Mouse (Mus musculus): ENCODE data around the gene Serpinb5. TPM values are rescaled to one million over a fixed set of nuclear protein-coding genes. Genes with fewer than 3 reads are reported as not detected.

The Serpinb5 gene
- polyA plus RNA-seq (2015; fragmentation: Nextera tagmentation; extraction: Ambion mirVana) = 116 and 128 TPM in 2 replicates

GRCm38 (mm10) chr1:106860847-106861246 is at the start of gene Serpinb5:
Gene Serpinb5, plus strand, starts transcription at chr1:106861173.
- Histone ChIP-seq H3K4me3 (ENCODE audit: low read depth, low read length) (peak within 1 kb of the TSS; percentile 27), H3K4me2 (replicated peaks; ENCODE audit: low read depth) (0 out of 2 replicates have a peak within 1 kb of the TSS, but pooled peaks have one; percentile 11), H3K27me3 (ENCODE audit: control insufficient read depth, insufficient read depth, low read length) (no peaks in the 10 kb centered on the region), H3K9ac (ENCODE audit: low read length) (peak within 1 kb of the TSS; percentile 31; the same call in 1 of the 2 replicates), H3K9me3 (ENCODE audit: control insufficient read depth, low read length) (no peaks in the 10 kb centered on the region), H3K27ac (replicated peaks) (peak within 1 kb of the TSS; percentile 81), H3K4me1 (replicated peaks; ENCODE audit: control insufficient read depth, insufficient read depth) (no peaks in the 10 kb centered on the region), H3K36me3 (ENCODE audit: control insufficient read depth, insufficient read depth, low read length) (no peaks in the 10 kb centered on the region)
- WGBS = 28% methylated on average over 8 of the region's 8 CpGs
- ATAC-seq (ENCODE audit: low FRiP score, low TSS enrichment) (peak; percentile 95), DNase-seq (ENCODE audit: low spot score) (peak; percentile 85)
- TF ChIP-seq EP300 (optimal IDR thresholded peaks at IDR 0.05) (no peak), CTCF (IDR thresholded peaks at IDR 0.05; ENCODE audit: low read depth) (no peak)

- TF ChIP-seq EP300 (optimal IDR thresholded peaks at IDR 0.05) (no peak), CTCF (IDR thresholded peaks at IDR 0.05; ENCODE audit: low read depth) (no peak)
- ATAC-seq (ENCODE audit: low FRiP score, low TSS enrichment) = no peak
Observed at GRCm38 (mm10) chr1:106814864-106815263, 46.1 kb upstream of the Serpinb5 start.

GRCm38 (mm10) chr1:106815265-106815664 is 45.7 kb upstream of the Serpinb5 start:
- H3K27me3 ChIP-seq (ENCODE audit: control insufficient read depth, insufficient read depth, low read length) = no peaks in the 10 kb centered on the region
- no peak for TF ChIP-seq CTCF (IDR thresholded peaks at IDR 0.05; ENCODE audit: low read depth)
- TF ChIP-seq EP300 (optimal IDR thresholded peaks at IDR 0.05) = no peak
- no peaks in the 10 kb centered on the region for H3K36me3 ChIP-seq (ENCODE audit: control insufficient read depth, insufficient read depth, low read length)
- H3K9me3 ChIP-seq (ENCODE audit: control insufficient read depth, low read length) = no peaks in the 10 kb centered on the region
- H3K4me1 ChIP-seq (replicated peaks; ENCODE audit: control insufficient read depth, insufficient read depth) = no peaks in the 10 kb centered on the region
- H3K4me2 ChIP-seq (replicated peaks; ENCODE audit: low read depth) = no peak overlapping the region
- WGBS = 79% methylated on average over 6 of the region's 6 CpGs
- H3K9ac ChIP-seq (ENCODE audit: low read length) = no peak overlapping the region
- DNase-seq (ENCODE audit: low spot score) = no peak
- no peak overlapping the region for H3K4me3 ChIP-seq (ENCODE audit: low read depth, low read length)
- no peak overlapping the region for H3K27ac ChIP-seq (replicated peaks)
- no peak for ATAC-seq (ENCODE audit: low FRiP score, low TSS enrichment)

More at GRCm38 (mm10) chr1:106814864-106815263, 46.1 kb upstream of the Serpinb5 start:
- Histone ChIP-seq H3K36me3 (ENCODE audit: control insufficient read depth, insufficient read depth, low read length) (no peaks in the 10 kb centered on the region), H3K9ac (ENCODE audit: low read length) (no peak overlapping the region), H3K4me2 (replicated peaks; ENCODE audit: low read depth) (no peak overlapping the region), H3K4me3 (ENCODE audit: low read depth, low read length) (no peak overlapping the region), H3K9me3 (ENCODE audit: control insufficient read depth, low read length) (no peaks in the 10 kb centered on the region), H3K27ac (replicated peaks) (no peak overlapping the region), H3K27me3 (ENCODE audit: control insufficient read depth, insufficient read depth, low read length) (no peaks in the 10 kb centered on the region), H3K4me1 (replicated peaks; ENCODE audit: control insufficient read depth, insufficient read depth) (no peaks in the 10 kb centered on the region)
- no peak for DNase-seq (ENCODE audit: low spot score)
- 56% methylated on average over 5 of the region's 5 CpGs for WGBS

GRCm38 (mm10) chr1:106816766-106817165 is 44.2 kb upstream of the Serpinb5 start:
- Histone ChIP-seq H3K9ac (ENCODE audit: low read length) (no peak overlapping the region), H3K4me3 (ENCODE audit: low read depth, low read length) (no peak overlapping the region), H3K4me1 (replicated peaks; ENCODE audit: control insufficient read depth, insufficient read depth) (no peaks in the 10 kb centered on the region), H3K9me3 (ENCODE audit: control insufficient read depth, low read length) (no peaks in the 10 kb centered on the region), H3K27me3 (ENCODE audit: control insufficient read depth, insufficient read depth, low read length) (no peaks in the 10 kb centered on the region), H3K4me2 (replicated peaks; ENCODE audit: low read depth) (no peak overlapping the region), H3K27ac (replicated peaks) (no peak overlapping the region), H3K36me3 (ENCODE audit: control insufficient read depth, insufficient read depth, low read length) (no peaks in the 10 kb centered on the region)
- TF ChIP-seq EP300 (optimal IDR thresholded peaks at IDR 0.05) (no peak), CTCF (IDR thresholded peaks at IDR 0.05; ENCODE audit: low read depth) (no peak)
- 77% methylated on average over 11 of the region's 11 CpGs for WGBS
- no peak for ATAC-seq (ENCODE audit: low FRiP score, low TSS enrichment)
- no peak for DNase-seq (ENCODE audit: low spot score)

- Histone ChIP-seq H3K27me3 (ENCODE audit: control insufficient read depth, insufficient read depth, low read length) (no peaks in the 10 kb centered on the region), H3K9ac (ENCODE audit: low read length) (no peak overlapping the region), H3K4me2 (replicated peaks; ENCODE audit: low read depth) (no peak overlapping the region), H3K9me3 (ENCODE audit: control insufficient read depth, low read length) (no peaks in the 10 kb centered on the region), H3K27ac (replicated peaks) (no peak overlapping the region), H3K4me3 (ENCODE audit: low read depth, low read length) (no peak overlapping the region), H3K36me3 (ENCODE audit: control insufficient read depth, insufficient read depth, low read length) (no peaks in the 10 kb centered on the region), H3K4me1 (replicated peaks; ENCODE audit: control insufficient read depth, insufficient read depth) (no peaks in the 10 kb centered on the region)
- ATAC-seq (ENCODE audit: low FRiP score, low TSS enrichment) = no peak
- TF ChIP-seq EP300 (optimal IDR thresholded peaks at IDR 0.05) (no peak), CTCF (IDR thresholded peaks at IDR 0.05; ENCODE audit: low read depth) (peak; percentile 81)
- WGBS = 13% methylated on average over 4 of the region's 4 CpGs
- DNase-seq (ENCODE audit: low spot score) = no peak
Observed at GRCm38 (mm10) chr1:106818323-106818722, 42.6 kb upstream of the Serpinb5 start.

- DNase-seq (ENCODE audit: low spot score) (no peak), ATAC-seq (ENCODE audit: low FRiP score, low TSS enrichment) (no peak)
- Histone ChIP-seq H3K27ac (replicated peaks) (no peak overlapping the region), H3K27me3 (ENCODE audit: control insufficient read depth, insufficient read depth, low read length) (no peaks in the 10 kb centered on the region), H3K4me1 (replicated peaks; ENCODE audit: control insufficient read depth, insufficient read depth) (no peaks in the 10 kb centered on the region), H3K4me2 (replicated peaks; ENCODE audit: low read depth) (no peak overlapping the region), H3K36me3 (ENCODE audit: control insufficient read depth, insufficient read depth, low read length) (no peaks in the 10 kb centered on the region), H3K9me3 (ENCODE audit: control insufficient read depth, low read length) (no peaks in the 10 kb centered on the region), H3K9ac (ENCODE audit: low read length) (no peak overlapping the region), H3K4me3 (ENCODE audit: low read depth, low read length) (no peak overlapping the region)
- TF ChIP-seq CTCF (IDR thresholded peaks at IDR 0.05; ENCODE audit: low read depth) (no peak), EP300 (optimal IDR thresholded peaks at IDR 0.05) (no peak)
- WGBS = 57% methylated on average over 3 of the region's 3 CpGs
Observed at GRCm38 (mm10) chr1:106822297-106822696, 38.7 kb upstream of the Serpinb5 start.

Measured in stomach, postnatal 0 days (tissue).